Mouse (Mus musculus) hindbrain, embryonic 10.5 days (tissue): Measurements from ENCODE around the gene Dmwd. TPM values are rescaled to one million over a fixed set of nuclear protein-coding genes. Genes with fewer than 3 reads are reported as not detected.
"Not testable (repeated sequence)": the region's sequence is repeated elsewhere in the genome, so short reads cannot be mapped to it uniquely, and the experiment has no call there.

Experiments
- DNase-seq: peaks from one replicate; pipeline ENCODE4 v3.0.0-alpha.2; 2017; ENCODE audit warnings: low spot score
- H3K27ac ChIP-seq: fragments of 300-500 bp; sonication (generic); 2 replicates; pipeline ENCODE4 v1.5.1; 2016; ENCODE audit warnings: mild to moderate bottlenecking, moderate library complexity
- H3K27me3 ChIP-seq: fragments of 300-500 bp; sonication (generic); 2 replicates; pipeline ENCODE4 v1.6.1; 2016; ENCODE audit warnings: mild to moderate bottlenecking; ENCODE audit not compliant: poor library complexity, insufficient read depth, severe bottlenecking
- H3K36me3 ChIP-seq: fragments of 300-500 bp; sonication (generic); 2 replicates; pipeline ENCODE4 v1.6.1; 2016; ENCODE audit warnings: mild to moderate bottlenecking, moderate library complexity
- H3K4me1 ChIP-seq: fragments of 300-500 bp; sonication (generic); replicated peaks from 2 replicates; pipeline ENCODE4 v1.6.1; 2016; ENCODE audit warnings: mild to moderate bottlenecking
- H3K4me3 ChIP-seq: fragments of 300-500 bp; sonication (generic); 2 replicates; pipeline ENCODE4 v1.5.1; 2016; ENCODE audit warnings: mild to moderate bottlenecking, moderate library complexity
- H3K9me3 ChIP-seq: fragments of 300-500 bp; sonication (generic); 2 replicates; pipeline ENCODE4 v1.6.1; 2016; ENCODE audit warnings: mild to moderate bottlenecking, moderate library complexity
- WGBS: fragments of 180-500 bp; shearing (Covaris S2); methylation state at CpG from one replicate; pipeline ENCODE4 v1.1.7; 2016; 5-methylcytosine and 5-hydroxymethylcytosine counted together
- polyA plus RNA-seq: library from polyadenylated mRNA; unstranded; fragments of >200 nt; fragmentation: Nextera tagmentation; extraction: Ambion mirVana; gene quantifications from 2 replicates; pipeline ENCODE4 v1.2.1, GENCODE M21; 2016

The Dmwd gene
- polyA plus RNA-seq, 1 experiment from 2014 or later = 20.7 TPM

DNA sequence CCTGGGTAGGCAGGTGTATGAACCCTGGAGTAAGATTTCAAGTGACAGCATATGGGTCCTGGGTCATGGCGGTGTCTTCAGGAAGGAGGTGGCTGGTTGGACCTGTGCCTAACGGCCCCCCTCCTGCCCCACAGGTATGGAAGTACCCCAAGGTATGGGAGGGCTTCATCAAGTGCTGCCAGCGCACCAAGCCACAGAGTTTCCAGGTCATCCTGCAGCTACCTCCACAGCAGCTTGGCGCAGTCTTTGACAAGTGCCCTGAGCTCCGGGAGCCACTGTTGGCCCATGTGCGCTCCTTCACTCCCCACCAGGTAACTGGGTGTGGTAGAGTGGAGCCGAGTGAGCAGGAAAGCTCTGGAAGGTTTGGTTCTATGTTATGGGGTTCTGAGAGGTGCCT, 22.9 kb upstream of the Dmwd start:
- Histone ChIP-seq H3K27me3 (no peaks in the 10 kb centered on the region), H3K4me1 (peaks cover 15% of the 10 kb centered on the region), H3K4me3 (no peak overlapping the region), H3K9me3 (no peaks in the 10 kb centered on the region; the same call in 1 of the 2 replicates), H3K36me3 (peaks cover 77% of the 10 kb centered on the region), H3K27ac (no peak overlapping the region)
- 89% methylated on average over 7 of the region's 7 CpGs for WGBS
- DNase-seq = no peak

DNA sequence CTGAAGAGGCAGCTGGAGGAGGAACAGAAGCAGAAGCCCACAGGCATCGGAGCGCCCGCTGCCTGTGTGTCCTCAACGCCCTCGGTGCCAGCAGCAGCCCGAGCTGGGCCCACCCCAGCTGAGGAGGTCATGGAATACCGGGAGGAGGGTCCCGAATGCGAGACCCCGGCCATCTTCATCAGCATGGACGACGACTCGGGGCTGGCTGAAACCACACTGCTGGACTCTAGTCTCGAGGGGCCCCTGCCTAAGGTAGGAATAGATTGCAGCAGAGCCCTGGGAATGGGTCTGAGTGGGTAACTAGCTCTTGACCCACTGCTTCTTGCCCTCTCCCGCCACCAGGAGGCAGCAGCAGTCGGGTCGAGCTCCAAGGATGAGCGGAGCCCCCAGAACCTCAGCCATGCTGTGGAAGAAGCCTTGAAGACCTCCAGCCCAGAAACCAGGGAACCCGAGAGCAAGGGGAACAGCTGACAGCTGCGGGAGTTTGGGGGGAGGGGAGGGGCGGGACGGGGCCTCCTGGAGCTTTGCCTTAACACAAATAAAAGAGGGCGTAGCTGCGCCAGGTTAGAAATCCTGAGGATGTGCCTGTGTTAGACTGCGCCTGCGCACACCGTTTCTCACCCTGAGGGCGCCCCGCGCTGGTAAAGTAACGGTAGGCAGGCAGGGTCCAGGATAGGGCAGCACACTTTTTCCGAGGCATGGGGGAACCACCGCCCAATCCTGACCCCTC, 21.8 kb upstream of the Dmwd start, which contains the start of gene Rsph6a:
Gene Rsph6a (plus strand): TSS at position 644 of the 730 bp plus-strand sequence.
- H3K4me3 ChIP-seq = peak within 1 kb of the TSS; percentile 43
- DNase-seq = peak; percentile 80
- H3K9me3 ChIP-seq = no peaks in the 10 kb centered on the region; the same call in 1 of the 2 replicates
- H3K36me3 ChIP-seq = peaks cover 66% of the 10 kb centered on the region
- no peaks in the 10 kb centered on the region for H3K27me3 ChIP-seq
- H3K27ac ChIP-seq = peak within 1 kb of the TSS; percentile 57
- WGBS = 27% methylated on average over 33 of the region's 33 CpGs
- H3K4me1 ChIP-seq = peaks cover 15% of the 10 kb centered on the region

DNA sequence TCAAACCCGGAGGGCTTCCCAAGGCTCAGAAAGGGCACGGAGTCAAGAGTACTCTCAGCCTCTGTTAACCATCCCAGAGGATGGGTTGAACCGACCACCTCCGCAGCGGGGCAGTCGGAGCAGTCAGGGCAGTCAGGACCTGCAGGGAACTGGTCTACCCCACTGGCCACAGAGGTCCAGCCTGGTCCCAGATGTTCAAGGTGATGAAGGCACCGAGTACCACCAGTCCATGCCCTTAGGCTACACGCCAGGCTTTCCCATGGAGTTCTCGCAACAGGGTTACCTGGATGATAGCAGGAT, 21.3 kb upstream of the Dmwd start:
- Histone ChIP-seq H3K4me1 (peaks cover 15% of the 10 kb centered on the region), H3K27me3 (no peaks in the 10 kb centered on the region), H3K9me3 (no peaks in the 10 kb centered on the region; the same call in 1 of the 2 replicates), H3K36me3 (peaks cover 61% of the 10 kb centered on the region), H3K4me3 (peak overlapping the region; percentile 43), H3K27ac (peak overlapping the region; percentile 57)
- WGBS = 58% methylated on average over 9 of the region's 9 CpGs
- DNase-seq = no peak

DNA sequence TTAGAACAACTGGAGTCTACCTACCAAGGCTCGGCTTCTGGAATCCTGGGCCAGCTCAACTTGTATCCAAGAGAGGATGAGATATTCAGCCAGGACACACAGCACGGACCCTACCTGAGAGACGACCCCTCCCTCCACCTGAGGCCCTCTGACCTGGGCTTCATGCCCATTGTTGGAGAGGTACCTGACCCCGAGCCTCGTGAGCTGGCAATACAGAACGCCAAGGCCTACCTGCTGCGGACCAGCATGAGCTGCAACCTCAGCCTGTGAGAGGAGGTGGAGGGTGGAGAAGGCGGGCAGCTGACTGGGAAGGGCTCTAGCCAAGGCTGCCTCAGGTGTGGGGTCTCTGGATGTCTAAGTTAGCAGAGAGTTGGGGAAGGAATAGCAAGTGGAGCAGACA, 20.9 kb upstream of the Dmwd start:
- 91% methylated on average over 8 of the region's 8 CpGs for WGBS
- Histone ChIP-seq H3K36me3 (peaks cover 57% of the 10 kb centered on the region), H3K27ac (no peak overlapping the region)

DNA sequence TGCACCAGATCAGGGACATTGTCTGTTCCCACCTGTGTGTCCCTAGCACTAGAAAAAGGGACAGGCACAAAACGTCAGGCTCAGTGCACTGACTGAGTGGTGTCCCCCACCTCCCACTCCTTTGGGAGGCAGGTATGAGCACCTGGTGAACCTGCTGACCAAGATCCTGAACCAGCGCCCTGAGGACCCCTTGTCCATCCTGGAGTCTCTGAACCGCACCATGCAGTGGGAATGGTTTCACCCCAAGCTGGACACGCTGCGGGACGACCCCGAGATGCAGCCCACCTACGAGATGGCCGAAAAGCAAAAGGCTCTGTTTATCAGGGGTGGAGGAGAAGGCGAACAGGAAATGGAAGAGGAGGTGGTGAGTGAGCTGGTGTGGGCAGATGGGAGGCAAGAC, 18.6 kb upstream of the Dmwd start:
- Histone ChIP-seq H3K27me3 (no peaks in the 10 kb centered on the region), H3K4me3 (no peak overlapping the region), H3K27ac (no peak overlapping the region), H3K9me3 (no peaks in the 10 kb centered on the region; the same call in 1 of the 2 replicates), H3K36me3 (peaks cover 34% of the 10 kb centered on the region), H3K4me1 (peaks cover 15% of the 10 kb centered on the region)
- DNase-seq = no peak
- 87% methylated on average over 10 of the region's 10 CpGs for WGBS

More for the DNA sequence above, 20.9 kb upstream of the Dmwd start:
- Histone ChIP-seq H3K9me3 (no peaks in the 10 kb centered on the region; the same call in 1 of the 2 replicates), H3K4me3 (no peak overlapping the region), H3K27me3 (no peaks in the 10 kb centered on the region), H3K4me1 (peaks cover 15% of the 10 kb centered on the region)
- no peak for DNase-seq

DNA sequence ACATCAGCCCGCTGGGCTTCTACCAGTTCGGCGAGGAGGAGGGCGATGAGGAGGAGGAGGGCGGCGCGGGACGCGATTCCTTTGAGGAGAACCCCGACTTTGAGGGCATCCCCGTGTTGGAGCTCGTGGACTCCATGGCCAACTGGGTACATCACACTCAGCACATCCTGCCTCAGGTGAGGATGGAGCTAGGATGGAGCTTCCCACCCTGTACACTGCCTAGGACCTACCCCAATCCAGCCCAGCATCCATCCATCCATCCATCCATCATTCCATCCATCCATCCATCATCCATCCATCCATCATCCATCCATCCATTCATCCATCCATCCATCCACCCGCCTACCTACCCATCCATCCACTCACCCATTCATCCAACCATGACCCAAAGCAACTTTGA, 10.1 kb upstream of the Dmwd start:
- 47% methylated on average over 13 of the region's 13 CpGs for WGBS
- H3K4me3 ChIP-seq = no peak overlapping the region
- no peak for DNase-seq

DNA sequence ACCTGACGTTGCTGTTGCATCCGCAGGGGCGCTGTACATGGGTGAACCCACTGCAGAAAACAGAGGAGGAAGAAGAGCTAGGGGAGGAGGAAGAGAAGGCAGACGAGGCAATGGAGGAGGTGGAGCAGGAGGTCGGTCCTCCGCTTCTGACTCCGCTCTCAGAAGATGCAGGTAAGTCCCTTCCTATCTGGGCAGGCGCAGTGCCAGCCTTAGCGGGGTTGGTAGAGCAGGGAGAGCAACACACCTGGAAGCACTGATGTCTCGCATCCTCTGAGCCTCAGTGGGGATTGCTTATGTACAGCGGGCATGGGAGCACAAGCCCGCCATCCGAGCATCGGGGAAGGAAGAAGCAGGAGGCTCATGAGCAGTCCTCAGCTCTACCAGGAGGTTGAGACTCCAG, 9.0 kb upstream of the Dmwd start:
- Histone ChIP-seq H3K9me3 (peaks cover 9% of the 10 kb centered on the region; the same call in 1 of the 2 replicates), H3K36me3 (no peaks in the 10 kb centered on the region), H3K4me3 (no peak overlapping the region), H3K27ac (no peak overlapping the region), H3K27me3 (peaks cover 47% of the 10 kb centered on the region), H3K4me1 (no peaks in the 10 kb centered on the region)
- WGBS = 48% methylated on average over 14 of the region's 14 CpGs
- no peak for DNase-seq

More for the DNA sequence above, 10.1 kb upstream of the Dmwd start:
- Histone ChIP-seq H3K36me3 (no peaks in the 10 kb centered on the region), H3K27ac (no peak overlapping the region), H3K9me3 (peaks cover 9% of the 10 kb centered on the region; the same call in 1 of the 2 replicates), H3K4me1 (no peaks in the 10 kb centered on the region), H3K27me3 (peaks cover 47% of the 10 kb centered on the region)

DNA sequence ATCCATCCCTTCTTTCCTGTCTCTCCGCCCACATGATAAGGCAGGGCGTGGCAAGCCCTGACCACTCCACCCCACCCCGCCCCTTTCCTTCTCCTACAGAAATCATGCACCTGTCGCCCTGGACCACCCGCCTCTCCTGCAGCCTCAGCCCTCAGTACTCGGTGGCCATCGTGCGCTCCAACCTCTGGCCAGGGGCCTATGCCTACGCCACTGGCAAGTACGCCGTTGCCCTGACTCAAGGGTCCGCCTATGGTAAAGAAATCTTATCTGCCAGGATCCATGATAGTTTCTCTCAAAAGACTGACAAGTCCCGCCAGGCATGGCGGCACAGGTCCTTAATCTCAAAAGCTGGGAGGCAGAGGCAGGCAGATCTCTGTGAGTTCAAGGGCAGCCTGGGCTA, 8.1 kb upstream of the Dmwd start:
- H3K9me3 ChIP-seq = peaks cover 9% of the 10 kb centered on the region; the same call in 1 of the 2 replicates
- no peak overlapping the region for H3K27ac ChIP-seq
- peaks cover 47% of the 10 kb centered on the region for H3K27me3 ChIP-seq
- WGBS = 63% methylated on average over 14 of the region's 14 CpGs
- no peak for DNase-seq
- no peak overlapping the region for H3K4me3 ChIP-seq
- no peaks in the 10 kb centered on the region for H3K4me1 ChIP-seq
- no peaks in the 10 kb centered on the region for H3K36me3 ChIP-seq

DNA sequence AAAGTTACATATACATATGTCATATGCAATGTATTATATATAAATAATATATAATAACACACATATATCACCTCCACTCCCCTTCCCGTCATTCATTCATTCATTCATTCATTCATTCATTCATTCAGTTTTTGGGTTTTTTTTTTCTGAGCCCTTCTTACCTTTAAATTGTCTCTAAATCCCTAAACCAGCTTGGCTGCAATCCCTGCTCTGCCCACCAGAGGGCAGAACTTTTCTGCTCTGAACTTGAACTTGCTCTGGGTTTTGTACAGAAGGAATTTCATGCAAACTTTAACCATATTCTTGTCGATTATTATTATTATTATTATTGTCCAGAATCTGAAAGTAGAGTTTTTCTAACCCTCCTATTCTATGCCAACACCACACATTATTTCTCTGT, 7.3 kb upstream of the Dmwd start:
- H3K4me1 ChIP-seq = no peaks in the 10 kb centered on the region
- H3K27me3 ChIP-seq = peaks cover 44% of the 10 kb centered on the region
- H3K9me3 ChIP-seq = peaks cover 10% of the 10 kb centered on the region; the same call in 1 of the 2 replicates
- H3K4me3 ChIP-seq = no peak overlapping the region
- WGBS = 9% methylated on average over 2 of the region's 2 CpGs
- H3K36me3 ChIP-seq = no peaks in the 10 kb centered on the region
- DNase-seq = peak; percentile 73
- no peak overlapping the region for H3K27ac ChIP-seq

DNA sequence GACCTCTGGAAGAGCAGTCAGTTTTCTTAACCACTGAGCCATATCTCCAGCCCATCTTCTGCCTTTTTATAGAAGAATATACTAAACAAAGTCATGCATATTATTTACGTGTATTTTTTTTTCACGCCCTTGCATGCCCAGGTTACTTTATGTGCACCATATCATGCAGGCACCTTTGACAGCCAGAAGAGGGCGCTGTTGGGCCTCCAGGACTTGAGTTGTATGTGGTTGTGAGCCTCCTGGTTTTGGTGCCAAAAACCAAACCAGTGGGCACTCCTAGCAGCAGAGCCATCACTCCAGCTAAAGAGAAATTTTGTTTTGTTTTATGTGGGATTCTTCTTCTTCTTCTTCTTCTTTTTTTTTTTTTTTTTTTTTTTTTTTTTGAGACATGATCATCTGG, 6.5 kb upstream of the Dmwd start:
- 50% methylated on average over 3 of the region's 3 CpGs for WGBS
- DNase-seq = no peak
- Histone ChIP-seq H3K27ac (no peak overlapping the region), H3K4me1 (no peaks in the 10 kb centered on the region), H3K27me3 (peaks cover 37% of the 10 kb centered on the region), H3K36me3 (no peaks in the 10 kb centered on the region), H3K4me3 (no peak overlapping the region), H3K9me3 (peaks cover 11% of the 10 kb centered on the region; the same call in 1 of the 2 replicates)

DNA sequence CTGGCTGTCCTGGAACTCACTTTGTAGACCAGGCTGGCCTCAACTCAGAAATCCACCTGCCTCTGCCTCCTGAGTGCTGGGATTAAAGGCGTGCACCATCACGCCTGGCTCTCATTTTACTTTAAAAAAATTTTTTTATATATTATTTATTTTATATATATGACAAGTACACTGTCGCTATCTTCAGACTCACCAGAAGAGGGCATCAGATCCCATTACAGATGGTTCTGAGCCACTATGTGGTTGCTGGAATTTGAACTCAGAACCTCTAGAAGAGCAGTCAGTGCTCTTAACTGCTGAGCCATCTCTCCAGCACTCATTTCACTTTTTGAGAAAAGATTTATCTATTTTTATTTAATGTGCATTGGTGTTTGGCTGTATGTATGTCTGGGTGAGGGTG, 5.0 kb upstream of the Dmwd start:
- WGBS = 56% methylated on average over 3 of the region's 3 CpGs
- H3K27me3 ChIP-seq = peaks cover 21% of the 10 kb centered on the region
- DNase-seq, H3K36me3 ChIP-seq, H3K9me3 ChIP-seq, H3K4me3 ChIP-seq, H3K4me1 ChIP-seq, H3K27ac ChIP-seq: not testable (repeated sequence)

DNA sequence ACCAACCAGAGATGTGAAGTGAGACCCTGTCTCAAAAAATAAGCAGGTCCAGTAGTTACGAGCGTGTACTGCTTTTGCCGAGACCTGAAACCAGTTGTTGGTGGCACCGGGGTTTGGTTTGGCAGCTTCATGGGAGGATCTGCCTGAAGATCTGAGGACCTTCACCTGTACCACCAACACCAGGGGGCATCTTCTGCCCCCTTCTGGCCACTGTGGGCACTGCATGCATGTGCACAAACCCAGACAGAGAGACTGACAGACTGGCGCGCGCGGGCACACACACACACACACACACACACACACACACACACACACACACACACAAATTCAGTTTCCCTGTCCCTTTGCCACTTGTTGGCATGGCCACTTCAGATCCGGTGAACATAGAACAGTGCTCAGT, 2.5 kb upstream of the Dmwd start:
- DNase-seq = no peak
- peaks cover 24% of the 10 kb centered on the region for H3K4me1 ChIP-seq
- 74% methylated on average over 9 of the region's 9 CpGs for WGBS

DNA sequence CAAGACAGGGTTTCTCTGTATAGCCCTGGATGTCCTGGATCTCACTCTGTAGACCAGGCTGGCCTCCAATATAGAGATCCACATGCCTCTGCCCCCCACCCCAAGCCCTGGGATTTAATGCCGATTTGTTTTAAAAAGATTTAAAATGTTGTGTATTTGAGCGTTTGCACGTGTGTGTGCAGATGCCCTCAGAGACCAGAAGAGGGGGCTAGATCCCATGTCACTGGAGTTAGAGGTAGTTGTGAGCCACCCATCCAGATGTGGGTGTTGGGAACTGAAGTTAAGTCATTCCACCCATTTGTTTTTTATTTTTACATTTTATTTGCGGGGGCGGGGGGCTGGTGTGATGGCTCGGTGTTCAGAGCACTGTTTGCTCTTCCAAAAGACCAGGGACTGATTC, 1.5 kb upstream of the Dmwd start:
- H3K4me3 ChIP-seq = no peak overlapping the region
- no peak for DNase-seq
- peaks cover 19% of the 10 kb centered on the region for H3K36me3 ChIP-seq
- 94% methylated on average over 6 of the region's 6 CpGs for WGBS
- H3K9me3 ChIP-seq = peaks cover 3% of the 10 kb centered on the region; the same call in 1 of the 2 replicates
- no peaks in the 10 kb centered on the region for H3K27me3 ChIP-seq
- H3K27ac ChIP-seq = no peak overlapping the region
- peaks cover 24% of the 10 kb centered on the region for H3K4me1 ChIP-seq

More for the DNA sequence above, 2.5 kb upstream of the Dmwd start:
- Histone ChIP-seq H3K27ac (no peak overlapping the region), H3K4me3 (no peak overlapping the region), H3K36me3 (peaks cover 9% of the 10 kb centered on the region), H3K27me3 (no peaks in the 10 kb centered on the region), H3K9me3 (peaks cover 3% of the 10 kb centered on the region; the same call in 1 of the 2 replicates)
